Mouse (Mus musculus) heart, postnatal 10 days (tissue): Measurements from ENCODE around the gene Sobp. TPM values are rescaled to one million over a fixed set of nuclear protein-coding genes. Genes with fewer than 3 reads are reported as not detected.
A peak's percentile ranks its signal among the peaks of the same experiment; 100 is the strongest.

Experiments used
- DNase-seq, 2 experiments: peaks; one replicate each; pipeline ENCODE4 v3.0.0; 2021
- intact Hi-C: fragments of 180-260 bp; cut with DNase I; formaldehyde crosslinking; loops from one replicate; pipeline ENCODE4 v1.15.1; 2025
- total RNA-seq, 2 experiments: library from RNA; stranded (reverse); gene quantifications; 2 replicates each; pipeline ENCODE4 v1.2.3; 2021

Sobp gene
- total RNA-seq, 2 experiments from 2014 or later: 12.0 to 15.4 TPM

GRCm38 (mm10) chr10:43041794-43042193, 132.5 kb downstream of the Sobp start:
- intact Hi-C loops: no loop called here
- no peak for DNase-seq

- DNase-seq: no peak
- intact Hi-C loops: no loop called here
Observed at GRCm38 (mm10) chr10:43037455-43037793, 136.9 kb downstream of the Sobp start.

GRCm38 (mm10) chr10:43036646-43037454, 137.5 kb downstream of the Sobp start:
- no peak for DNase-seq
- intact Hi-C loops: no loop called here

- peak; percentile 71 to 76 for DNase-seq
- intact Hi-C loops: no loop called here
Observed at GRCm38 (mm10) chr10:43035579-43035978, 138.8 kb downstream of the Sobp start.

- intact Hi-C loops: no loop called here
- DNase-seq: peak; percentile 75 to 83
Observed at GRCm38 (mm10) chr10:43034811-43035210, 139.5 kb downstream of the Sobp start.

GRCm38 (mm10) chr10:43033481-43034248, 140.7 kb downstream of the Sobp start:
- intact Hi-C loops: no loop called here
- DNase-seq: no peak

- intact Hi-C loops: no loop called here
- DNase-seq: no peak
Observed at GRCm38 (mm10) chr10:43027006-43027405, 147.3 kb downstream of the Sobp start.

- no peak for DNase-seq
- intact Hi-C loops: no loop called here
Observed at GRCm38 (mm10) chr10:43023454-43024194, 150.7 kb downstream of the Sobp start.

- DNase-seq: no peak
- intact Hi-C loops: no loop called here
Observed at GRCm38 (mm10) chr10:43022190-43022761, 152.1 kb downstream of the Sobp start.

GRCm38 (mm10) chr10:43021512-43022116, 152.7 kb downstream of the Sobp start:
- intact Hi-C loops: no loop called here

GRCm38 (mm10) chr10:43021017-43021416, 153.3 kb downstream of the Sobp start:
- DNase-seq: no peak
- intact Hi-C loops: no loop called here

More at GRCm38 (mm10) chr10:43021512-43022116, 152.7 kb downstream of the Sobp start:
- peak; percentile 58 to 60 for DNase-seq

GRCm38 (mm10) chr10:43014782-43015181, 159.5 kb downstream of the Sobp start:
- no peak for DNase-seq
- intact Hi-C loops: no loop called here

GRCm38 (mm10) chr10:43014358-43014757, 160.0 kb downstream of the Sobp start:
- no peak for DNase-seq
- intact Hi-C loops: no loop called here

GRCm38 (mm10) chr10:43008116-43008515, 166.2 kb downstream of the Sobp start:
- peak; percentile 36 to 65 for DNase-seq
- intact Hi-C loops: loop anchor here (5.0 kb wide), 2 partner anchors 64 to 364 kb away; no protein-coding TSS in a partner anchor

GRCm38 (mm10) chr10:43006534-43006933, 167.8 kb downstream of the Sobp start:
- intact Hi-C loops: loop anchor here (2.0 to 5.0 kb wide), 3 partner anchors 66 to 366 kb away; no protein-coding TSS in a partner anchor
- peak; percentile 66 to 77 for DNase-seq

- intact Hi-C loops: loop anchor here (2.0 to 5.0 kb wide), 3 partner anchors 67 to 367 kb away; no protein-coding TSS in a partner anchor
- no peak for DNase-seq
Observed at GRCm38 (mm10) chr10:43005677-43006076, 168.7 kb downstream of the Sobp start.

GRCm38 (mm10) chr10:43005031-43005430, 169.3 kb downstream of the Sobp start:
- intact Hi-C loops: loop anchor here (5.0 kb wide), 2 partner anchors 67 to 367 kb away; no protein-coding TSS in a partner anchor
- no peak for DNase-seq

GRCm38 (mm10) chr10:43004174-43004734, 170.1 kb downstream of the Sobp start:
- no peak for DNase-seq
- intact Hi-C loops: no loop called here

- intact Hi-C loops: no loop called here
- no peak for DNase-seq
Observed at GRCm38 (mm10) chr10:43003466-43003757, 170.9 kb downstream of the Sobp start.
